Mouse (Mus musculus) cerebellum, adult 9-10 months (tissue): ENCODE results near the gene Dcaf6.
"Not testable (repeated sequence)": the region's sequence is repeated elsewhere in the genome, so short reads cannot be mapped to it uniquely, and the experiment has no call there.

Experiments used
- DNase-seq: peaks from one replicate; pipeline ENCODE4 v3.0.0; 2022

The Dcaf6 gene

GRCm38 (mm10) chr1:165421357-165421915, 38.8 kb downstream of the Dcaf6 start:
- DNase-seq, result no peak

- no peak for DNase-seq
Measured at GRCm38 (mm10) chr1:165396401-165396805, 63.9 kb downstream of the Dcaf6 start.

- no peak for DNase-seq
Measured at GRCm38 (mm10) chr1:165395940-165396339, 64.3 kb downstream of the Dcaf6 start.

GRCm38 (mm10) chr1:165394836-165395235, 65.4 kb downstream of the Dcaf6 start:
- no peak for DNase-seq

GRCm38 (mm10) chr1:165393033-165393432, 67.2 kb downstream of the Dcaf6 start:
- no peak for DNase-seq

- DNase-seq, result peak; percentile 12
Measured at GRCm38 (mm10) chr1:165388716-165389115, 71.6 kb downstream of the Dcaf6 start.

GRCm38 (mm10) chr1:165386525-165386923, 73.8 kb downstream of the Dcaf6 start:
- no peak for DNase-seq

GRCm38 (mm10) chr1:165385810-165386524, 74.3 kb downstream of the Dcaf6 start:
- DNase-seq, result no peak

- no peak for DNase-seq
Measured at GRCm38 (mm10) chr1:165373839-165374238, 86.4 kb downstream of the Dcaf6 start.

GRCm38 (mm10) chr1:165370990-165371389, 89.3 kb downstream of the Dcaf6 start:
- no peak for DNase-seq

GRCm38 (mm10) chr1:165365057-165365456, 95.2 kb downstream of the Dcaf6 start:
- no peak for DNase-seq

- no peak for DNase-seq
Measured at GRCm38 (mm10) chr1:165363271-165363670, 97.0 kb downstream of the Dcaf6 start.

- no peak for DNase-seq
Measured at GRCm38 (mm10) chr1:165356347-165356746, 103.9 kb downstream of the Dcaf6 start.

- no peak for DNase-seq
Measured at GRCm38 (mm10) chr1:165348627-165349026, 111.6 kb downstream of the Dcaf6 start.

- no peak for DNase-seq
Measured at GRCm38 (mm10) chr1:165344453-165344852, 115.8 kb downstream of the Dcaf6 start.

- no peak for DNase-seq
Measured at GRCm38 (mm10) chr1:165342126-165342525, 118.1 kb downstream of the Dcaf6 start.

- no peak for DNase-seq
Measured at GRCm38 (mm10) chr1:165332797-165333196, 127.5 kb downstream of the Dcaf6 start.

GRCm38 (mm10) chr1:165330859-165331258, 129.4 kb downstream of the Dcaf6 start:
- no peak for DNase-seq

GRCm38 (mm10) chr1:165328384-165329289, 131.6 kb downstream of the Dcaf6 start:
- DNase-seq, result not testable (repeated sequence)

GRCm38 (mm10) chr1:165327831-165328230, 132.4 kb downstream of the Dcaf6 start:
- DNase-seq, result no peak

- DNase-seq, result no peak
Measured at GRCm38 (mm10) chr1:165327370-165327769, 132.9 kb downstream of the Dcaf6 start.

GRCm38 (mm10) chr1:165322934-165323333, 137.3 kb downstream of the Dcaf6 start:
- no peak for DNase-seq

GRCm38 (mm10) chr1:165321891-165322290, 138.4 kb downstream of the Dcaf6 start:
- no peak for DNase-seq
